Mouse (Mus musculus) granulocyte monocyte progenitor cell, adult 5-6 weeks (primary cell): ENCODE results near the gene Med27. TPM values are rescaled to one million over a fixed set of nuclear protein-coding genes. Genes with fewer than 3 reads are reported as not detected.

Experiments used
- ATAC-seq: replicated peaks from 2 replicates; pipeline ENCODE4 v1.8.0; 2016; ENCODE audit warnings: mild to moderate bottlenecking, moderate TSS enrichment, inconsistent platforms; ENCODE audit not compliant: poor library complexity, severe bottlenecking
- total RNA-seq, 2 experiments: library from RNA; stranded (forward) in 1 of 2; stranded (reverse) in 1 of 2; fragments of 200-712, 200-1000 nt in 1 of 2; fragments of >200 nt in 1 of 2; fragmentation: Nextera tagmentation in 1 of 2; gene quantifications; 2 replicates each; pipeline ENCODE4 v1.2.3; 2014 to 2017

Gene Med27
- total RNA-seq, 2 experiments from 2014 or later = 8.9 to 24.9 TPM

DNA sequence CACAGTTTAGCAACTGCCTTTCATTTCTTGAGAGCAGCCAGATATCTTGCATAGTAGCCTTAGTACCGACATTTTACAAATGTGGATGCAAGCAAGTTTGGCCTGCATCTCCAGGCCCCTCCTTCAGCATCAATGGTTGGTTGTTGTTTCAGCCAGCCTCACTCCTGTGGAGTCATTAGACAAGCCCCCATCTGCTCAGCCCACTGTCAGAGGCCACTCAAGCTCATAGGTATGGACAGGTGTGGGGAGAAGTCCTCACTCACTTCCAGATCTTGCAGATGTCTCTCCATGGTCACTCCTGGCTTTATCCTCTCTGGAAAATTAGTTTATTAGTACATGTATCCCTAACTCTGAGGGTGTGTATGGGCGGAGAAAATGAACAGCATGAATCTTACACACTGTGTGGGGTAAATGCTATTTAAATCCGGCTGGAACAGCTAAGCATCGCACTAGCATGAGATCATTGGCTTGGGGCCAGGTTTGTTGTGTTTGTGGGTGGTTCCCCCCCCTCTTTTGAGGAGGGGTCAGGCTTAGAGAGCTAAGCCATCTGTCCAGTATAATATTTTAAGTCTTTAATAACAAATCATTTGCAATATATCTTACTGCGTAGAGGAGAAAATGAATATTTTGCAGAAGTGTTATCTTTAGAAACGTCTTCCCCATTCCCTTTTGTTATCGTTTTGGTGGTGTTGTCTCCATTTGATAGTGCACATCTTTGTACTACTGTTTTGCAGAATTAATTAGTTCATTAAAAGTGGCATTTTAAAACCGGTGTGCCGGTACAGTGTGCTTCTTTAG is 118.4 kb downstream of the Med27 start:
- no peak for ATAC-seq

DNA sequence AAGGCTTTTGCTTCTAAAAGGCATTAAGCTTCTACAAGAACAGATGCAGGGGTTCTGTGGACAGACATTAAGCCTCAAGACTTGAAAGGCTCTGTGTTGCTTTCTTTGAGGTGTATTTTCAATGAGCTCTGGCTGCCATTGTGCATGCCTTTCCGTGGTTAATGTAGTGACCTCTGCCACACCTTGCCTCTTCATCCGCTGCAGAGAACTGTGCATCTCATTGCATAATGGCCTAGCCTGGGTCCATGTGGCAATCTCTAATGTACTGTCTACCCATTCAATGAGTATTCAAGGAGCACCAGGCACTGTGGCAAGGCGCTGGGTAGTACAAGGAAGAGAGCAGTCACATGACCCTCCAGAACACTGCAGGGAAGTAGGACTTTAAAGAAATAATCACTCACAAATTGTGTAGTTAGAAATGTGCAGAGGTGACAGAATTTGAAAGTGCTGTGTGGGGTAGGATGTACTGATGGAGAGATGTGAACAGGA is 119.1 kb downstream of the Med27 start:
- peak; percentile 96 for ATAC-seq

DNA sequence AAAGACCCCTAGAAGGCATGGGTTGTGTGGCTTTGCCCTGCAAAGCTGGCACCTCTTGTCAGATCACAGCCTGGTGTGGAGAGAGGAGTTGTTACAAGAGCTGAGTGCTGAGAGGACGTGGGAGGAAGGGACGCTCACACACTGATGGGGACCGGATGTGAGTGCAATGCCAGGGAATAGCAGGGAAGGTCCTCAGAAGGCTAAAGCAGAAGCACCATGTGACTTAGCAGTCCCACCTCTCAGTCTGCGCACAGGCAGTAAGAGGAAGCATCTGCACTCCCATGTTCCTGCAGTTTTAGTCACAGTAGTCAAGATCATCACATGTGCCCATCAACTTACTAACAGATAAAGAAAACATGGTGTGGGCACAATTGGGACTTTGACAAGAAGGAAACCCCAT is 119.8 kb downstream of the Med27 start:
- peak; percentile 74 for ATAC-seq

DNA sequence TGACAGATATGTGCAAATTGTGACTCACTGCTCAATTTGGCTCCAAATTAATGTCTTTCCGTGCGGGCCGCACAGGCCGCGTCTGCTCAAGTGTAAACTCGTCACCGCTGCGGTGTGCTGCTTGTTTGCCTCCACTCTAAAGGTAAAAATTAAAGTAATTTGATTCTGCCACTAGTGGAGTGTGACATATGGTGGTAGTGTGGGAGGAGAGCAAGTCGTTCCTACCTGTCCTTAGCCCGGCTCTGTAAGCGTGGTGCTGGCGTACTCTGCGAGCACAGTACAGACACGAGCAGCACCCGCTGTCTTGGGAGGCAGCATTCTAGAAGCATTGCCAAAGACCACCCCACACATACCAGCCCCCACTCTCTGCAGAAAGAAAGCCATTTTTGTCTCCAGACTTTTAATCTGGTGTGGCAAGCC is 121.9 kb downstream of the Med27 start:
- ATAC-seq = no peak

DNA sequence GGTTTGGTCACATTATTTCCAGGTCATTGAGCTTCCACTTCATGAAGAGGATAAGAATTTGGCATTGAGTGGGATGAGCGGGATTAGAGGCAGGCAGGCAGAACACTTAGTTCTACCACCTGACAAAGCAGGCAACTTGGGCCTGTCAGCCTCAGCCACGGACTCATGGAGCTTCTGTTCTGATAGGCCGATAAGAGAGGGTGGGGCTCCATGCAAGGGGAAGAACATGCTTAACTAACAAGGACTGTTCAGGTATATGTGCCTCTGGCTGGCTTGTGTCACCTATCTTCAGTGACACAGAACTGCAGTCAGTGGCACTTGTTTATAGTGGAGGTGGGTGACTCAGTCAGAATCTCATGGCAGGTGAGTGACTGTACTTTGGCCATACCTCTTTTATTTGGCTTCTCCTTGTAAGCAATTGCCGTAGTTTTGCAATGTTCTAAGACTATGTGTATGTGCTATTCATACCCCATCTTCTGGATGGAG is 126.4 kb downstream of the Med27 start:
- no peak for ATAC-seq

DNA sequence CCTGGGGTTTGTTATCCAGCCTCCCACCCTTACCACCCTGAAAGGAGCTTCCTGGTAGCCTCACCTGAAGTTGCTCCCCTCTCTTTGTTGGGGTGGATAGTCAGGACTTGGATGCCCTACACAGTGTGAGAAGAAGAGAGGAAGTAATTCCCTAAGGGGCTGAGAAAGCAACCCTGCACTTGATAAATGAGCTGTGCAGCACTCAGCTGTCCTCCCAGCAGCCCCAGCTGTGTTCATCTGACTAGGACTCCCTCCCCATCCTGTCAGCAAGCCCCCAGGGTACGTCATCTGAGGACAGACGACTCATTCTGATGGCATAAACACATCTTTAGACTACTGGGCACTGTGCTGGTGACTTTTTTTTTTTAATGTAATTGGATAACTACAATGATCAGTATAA is 127.3 kb downstream of the Med27 start:
- no peak for ATAC-seq

DNA sequence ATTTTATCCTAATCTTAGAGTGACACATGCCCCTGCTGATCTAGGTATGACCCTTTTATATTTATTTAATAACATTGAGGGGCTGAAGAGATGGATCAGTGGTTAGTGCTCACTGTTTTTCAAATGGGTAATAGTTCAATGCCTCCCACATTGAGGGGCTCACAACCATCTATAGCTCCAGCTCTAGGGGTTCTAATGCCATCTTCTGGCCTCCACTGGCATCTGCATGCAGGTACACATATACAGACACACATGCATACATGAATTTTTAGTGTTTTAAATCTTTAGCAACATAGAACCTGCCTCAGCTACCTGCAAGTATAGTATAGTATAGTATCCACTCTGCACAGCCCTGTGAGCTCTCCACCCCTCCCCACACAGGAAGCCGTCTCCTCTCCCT is 130.1 kb downstream of the Med27 start:
- no peak for ATAC-seq

DNA sequence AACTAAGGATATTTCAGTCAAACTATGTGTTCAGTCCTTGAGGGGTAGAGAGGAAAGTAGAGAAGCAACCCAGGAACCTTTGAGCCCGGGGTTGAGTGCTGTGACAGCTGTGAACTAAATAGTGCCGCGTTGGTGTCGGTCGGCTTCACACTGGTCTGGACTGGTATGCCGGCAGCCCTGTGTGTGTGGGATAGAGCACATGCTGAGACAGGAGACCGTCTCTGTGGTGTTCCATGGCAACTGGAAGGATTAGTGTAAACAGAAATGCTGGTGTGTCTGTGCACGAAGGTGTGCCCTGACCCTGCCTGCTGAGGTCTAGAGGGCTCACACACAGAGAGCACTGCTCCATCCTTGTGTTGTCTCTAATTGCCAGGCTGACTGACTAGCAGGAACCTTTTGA is 135.2 kb downstream of the Med27 start:
- no peak for ATAC-seq

DNA sequence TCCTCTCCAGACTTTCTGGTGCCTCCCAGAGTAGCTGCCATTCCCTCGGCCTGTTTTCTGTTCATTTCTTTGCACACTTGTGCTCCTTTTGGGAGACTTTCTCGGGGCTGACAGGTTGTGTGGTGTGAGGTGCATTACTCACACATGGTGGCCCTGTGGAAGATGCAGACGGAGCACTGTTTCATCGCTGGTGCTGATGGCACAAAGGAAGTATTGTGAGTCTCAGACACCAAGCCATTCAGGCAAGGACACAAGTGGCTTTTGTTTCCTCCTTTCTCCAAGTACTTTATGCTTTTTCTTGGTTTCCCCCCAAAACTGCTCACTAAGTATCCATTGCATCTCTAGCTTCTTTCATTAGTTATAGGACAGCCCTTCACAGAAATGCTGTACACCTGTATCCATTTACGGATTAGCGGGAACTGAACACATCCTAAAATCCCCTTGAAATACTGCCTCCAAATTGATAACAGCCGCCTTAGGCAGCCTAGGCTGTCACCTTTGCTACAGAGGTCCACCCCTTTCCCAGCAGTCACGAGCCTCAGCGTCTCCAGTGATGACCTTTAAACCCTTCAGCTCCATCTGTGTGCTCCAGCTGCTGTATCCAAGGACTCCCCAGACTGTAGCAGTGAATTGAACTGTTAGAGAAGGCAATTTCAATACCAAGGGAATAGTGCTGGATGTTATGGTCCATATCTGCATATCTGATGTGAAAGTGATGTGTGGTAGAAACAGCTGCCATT is 136.5 kb downstream of the Med27 start:
- no peak for ATAC-seq

DNA sequence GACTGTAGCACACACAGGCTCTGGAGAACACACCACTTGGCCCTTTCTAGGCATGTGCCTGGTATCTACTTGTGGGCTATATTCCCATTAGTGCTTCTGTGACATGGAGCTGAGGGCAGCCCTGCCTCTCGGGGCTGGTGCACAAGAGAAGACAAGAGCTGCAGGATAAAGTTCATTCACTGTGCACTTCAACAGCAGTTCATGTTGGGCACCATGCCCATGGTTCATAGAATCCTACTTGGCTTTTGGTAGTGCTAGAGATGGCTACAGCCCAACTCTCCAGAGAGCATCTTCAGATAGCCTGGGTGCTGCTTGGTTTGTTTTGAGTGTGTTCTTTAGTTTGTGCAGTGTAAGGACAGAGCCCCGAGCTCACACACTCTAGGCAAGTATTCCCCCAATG is 138.9 kb downstream of the Med27 start:
- no peak for ATAC-seq

DNA sequence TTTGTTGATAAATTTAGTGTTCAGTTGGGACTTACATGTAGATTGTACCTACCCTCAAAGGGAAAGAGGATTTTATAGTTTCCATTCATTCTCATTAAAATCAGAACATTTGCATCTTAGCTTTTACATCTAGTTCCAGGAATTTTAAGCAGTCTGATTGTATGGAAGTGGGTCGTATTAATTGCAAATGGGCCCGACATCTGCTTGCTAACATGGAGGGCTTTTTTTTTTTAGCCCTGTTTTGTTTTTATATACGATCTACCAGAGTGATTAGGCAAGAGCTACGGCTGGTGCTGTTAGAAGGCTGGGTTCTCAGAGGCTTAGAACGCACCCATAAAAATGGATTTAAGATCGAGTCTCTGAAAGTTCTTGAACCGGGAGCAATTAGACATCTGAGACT is 139.9 kb downstream of the Med27 start:
- no peak for ATAC-seq

DNA sequence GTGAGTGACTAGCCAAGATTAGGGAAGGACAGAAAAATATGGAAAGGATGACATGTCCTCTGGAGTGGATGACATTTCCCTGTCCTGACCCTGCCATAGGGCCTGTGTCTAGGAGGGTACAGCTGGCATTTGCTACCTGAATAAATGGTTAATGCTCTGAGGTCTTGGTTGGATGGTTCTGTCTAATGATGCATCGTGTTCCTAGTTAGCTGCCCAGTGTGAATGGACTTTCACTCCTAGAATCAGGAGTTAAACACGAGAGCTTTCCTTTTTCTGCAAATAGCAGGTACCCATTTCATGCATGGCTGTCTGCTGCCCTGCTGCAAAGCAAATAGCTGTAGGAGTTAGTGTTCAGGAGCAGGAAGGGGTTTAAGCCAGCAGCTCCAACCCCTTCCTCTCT is 141.0 kb downstream of the Med27 start:
- ATAC-seq = no peak

DNA sequence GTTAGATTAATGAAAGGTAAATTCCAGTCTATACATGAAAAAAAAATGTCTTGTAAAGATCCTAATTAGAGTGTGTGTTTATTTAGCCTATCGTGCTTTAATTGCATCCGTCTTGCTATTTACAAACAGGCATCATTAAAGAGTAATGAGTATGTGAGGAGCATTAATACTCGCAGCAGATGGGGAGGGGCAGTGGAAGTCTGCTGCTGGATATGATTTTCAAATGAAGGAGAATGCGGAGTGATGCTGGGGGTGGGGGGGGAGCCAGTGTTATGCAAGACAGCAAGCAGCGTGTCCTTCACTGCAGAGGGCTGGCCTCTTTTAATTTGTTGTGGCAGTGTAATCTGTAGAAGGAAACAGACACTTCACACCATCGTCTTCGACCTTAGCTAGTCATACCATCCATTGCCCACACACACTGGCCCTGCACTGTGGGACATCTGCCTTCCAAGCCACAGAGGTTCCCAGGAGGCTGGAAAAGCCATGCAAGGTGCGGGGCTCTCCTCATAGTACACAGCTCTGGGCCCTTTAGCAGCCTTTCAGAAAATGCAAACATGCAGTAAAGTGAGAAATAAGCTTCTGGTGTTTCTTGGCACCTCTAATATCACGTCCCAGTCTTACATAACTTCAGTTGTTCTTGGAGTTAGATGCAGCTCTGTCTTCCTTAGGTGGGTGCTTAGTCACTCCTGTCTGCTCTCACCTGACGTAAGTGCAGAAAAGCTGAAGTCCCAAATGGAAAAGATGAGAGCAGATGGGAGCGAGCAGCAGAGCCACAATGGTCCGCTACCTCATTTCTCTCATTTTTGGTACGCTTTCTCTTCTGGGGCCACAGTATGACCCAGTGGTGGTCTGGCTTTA is 142.0 kb downstream of the Med27 start:
- no peak for ATAC-seq

DNA sequence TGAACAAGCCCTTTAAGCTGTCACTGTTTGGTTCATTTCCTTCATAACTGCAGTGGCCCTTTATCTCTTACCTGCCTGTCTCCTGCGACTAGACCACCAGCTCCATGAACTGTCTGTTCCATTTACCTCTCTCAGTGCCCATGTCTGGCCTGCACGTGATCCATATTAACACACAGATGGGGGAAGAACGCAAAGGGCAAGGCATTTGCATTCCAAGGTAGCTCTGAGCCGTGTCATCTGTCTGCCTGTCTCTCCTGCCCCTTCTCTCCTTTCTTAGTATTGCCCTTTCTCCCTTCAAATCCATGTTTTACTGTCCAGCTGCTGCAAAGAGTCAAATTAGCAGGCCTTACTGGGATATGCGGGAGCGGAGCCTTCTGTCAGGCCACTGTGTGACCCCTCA is 145.0 kb downstream of the Med27 start:
- no peak for ATAC-seq

DNA sequence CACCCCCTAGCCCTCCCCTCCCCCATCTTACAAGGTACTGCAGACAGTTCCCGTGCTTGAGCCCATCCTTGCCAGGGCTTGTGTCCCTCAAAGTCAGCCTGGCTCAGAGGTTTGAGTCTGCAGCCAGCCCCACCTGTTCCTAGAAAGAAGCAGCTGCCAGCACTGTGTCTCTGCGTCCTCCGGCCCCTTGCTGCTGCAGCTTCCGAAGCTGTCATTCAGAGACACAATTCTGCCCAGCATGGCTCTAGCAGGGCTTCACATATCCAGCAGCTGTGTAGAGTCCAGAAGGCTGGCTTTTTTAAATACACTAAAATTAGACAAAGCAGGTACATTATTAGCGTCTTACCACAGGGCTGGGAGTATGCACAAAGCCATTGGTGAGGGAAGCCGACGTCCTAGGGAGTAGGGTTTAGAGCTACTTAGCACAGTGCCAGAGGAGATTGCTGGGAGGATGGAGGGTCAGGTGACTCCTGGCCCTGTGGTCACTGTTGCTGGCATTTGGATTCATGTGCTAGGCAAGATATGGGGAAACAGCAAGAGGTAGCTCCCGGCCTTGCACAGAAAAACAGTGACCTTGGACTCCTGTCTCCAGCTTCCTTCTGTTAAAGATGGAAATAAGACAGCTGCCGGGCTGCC is 146.9 kb downstream of the Med27 start:
- ATAC-seq = no peak

DNA sequence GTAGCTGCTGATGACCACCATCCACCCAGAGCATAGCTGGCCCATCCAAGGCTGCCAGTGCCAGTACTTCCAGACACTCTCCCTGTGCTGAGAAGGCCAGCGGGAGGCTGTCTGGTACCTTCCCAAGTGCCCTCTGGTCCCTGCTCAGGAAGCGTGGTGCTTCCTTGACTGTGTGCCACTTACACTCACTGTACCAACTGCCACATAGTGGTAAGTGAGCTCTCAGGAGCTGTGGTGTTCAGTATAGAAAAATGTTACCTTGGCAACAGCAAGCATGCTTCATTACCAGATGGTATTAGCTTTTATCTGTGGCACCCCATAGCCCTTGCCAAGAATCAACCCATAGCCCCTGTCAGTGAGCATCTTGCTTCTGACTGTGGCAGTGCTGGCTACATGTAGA is 148.7 kb downstream of the Med27 start:
- no peak for ATAC-seq

DNA sequence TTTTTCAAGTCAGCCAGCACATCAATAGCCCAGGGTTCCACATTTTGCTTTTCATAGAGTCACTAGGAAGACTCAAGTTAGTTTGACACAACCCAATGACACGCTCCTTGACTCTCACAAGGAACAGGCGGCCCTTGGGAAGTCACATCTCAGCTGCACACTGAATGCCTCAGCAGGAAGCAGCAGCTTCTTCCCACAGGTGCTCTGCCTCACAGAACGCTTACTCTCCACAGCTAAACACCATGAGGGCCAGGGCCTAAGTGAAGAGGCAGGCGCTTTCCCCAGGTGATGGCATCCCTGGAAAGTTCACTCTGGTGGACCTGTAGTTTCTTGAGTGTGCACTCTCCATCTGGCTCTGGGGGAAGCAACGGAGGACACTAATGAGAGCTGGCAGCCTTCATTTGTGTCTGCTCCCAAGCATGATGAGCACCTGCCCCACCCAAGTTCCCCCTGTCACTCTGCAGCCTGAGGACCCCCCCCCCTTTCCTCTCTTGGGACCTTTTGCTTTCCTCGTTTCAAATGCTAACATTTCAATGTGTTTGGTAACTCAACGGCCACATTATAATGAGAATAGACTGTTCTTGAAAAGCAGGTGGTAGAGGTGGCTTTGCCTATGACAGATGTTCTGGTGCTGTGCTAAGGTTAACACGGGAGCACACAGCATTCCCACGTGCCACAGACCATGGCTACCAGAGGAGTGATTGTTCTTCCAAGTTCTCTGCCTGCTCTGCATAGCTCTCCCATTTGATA is 154.2 kb downstream of the Med27 start:
- ATAC-seq = no peak

DNA sequence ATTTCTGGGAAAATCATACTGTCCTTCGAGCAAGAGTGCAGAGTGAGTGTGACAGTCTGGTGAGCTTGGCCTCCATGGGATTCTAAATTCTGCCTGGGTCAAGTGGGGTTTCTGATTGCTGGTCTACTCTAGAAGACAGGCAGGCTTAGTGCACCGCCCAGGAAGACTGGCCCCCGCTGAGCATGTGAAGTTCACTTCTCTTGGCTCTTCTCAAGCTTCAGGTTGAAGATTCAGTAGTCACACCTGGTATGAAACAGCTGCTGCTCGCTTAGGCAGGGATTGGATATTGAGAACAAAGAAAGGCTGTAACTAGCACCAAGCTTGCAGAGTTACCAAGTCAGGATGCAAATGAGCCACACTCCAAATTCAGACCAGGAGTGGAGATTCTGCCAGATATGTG is 154.8 kb downstream of the Med27 start:
- ATAC-seq = no peak

DNA sequence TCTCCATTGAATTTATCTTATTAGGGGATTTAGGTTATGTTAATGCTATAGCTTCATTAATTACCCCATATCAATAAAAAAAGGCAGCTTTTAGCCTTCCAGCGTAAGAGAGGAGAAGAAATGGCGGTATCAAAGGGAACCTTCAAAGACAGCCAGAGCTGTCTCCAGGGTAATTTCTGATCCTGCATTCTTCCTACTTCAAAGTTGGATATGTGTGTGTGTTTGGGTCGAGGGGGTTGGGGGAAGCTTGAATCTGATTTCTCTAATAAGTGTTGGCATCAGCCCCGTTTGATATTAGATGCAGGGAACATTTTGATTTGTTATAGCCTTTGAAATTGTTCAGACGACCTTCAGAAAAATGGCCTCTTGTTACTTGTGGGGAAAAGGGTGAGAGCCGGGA is 158.2 kb downstream of the Med27 start:
- no peak for ATAC-seq

DNA sequence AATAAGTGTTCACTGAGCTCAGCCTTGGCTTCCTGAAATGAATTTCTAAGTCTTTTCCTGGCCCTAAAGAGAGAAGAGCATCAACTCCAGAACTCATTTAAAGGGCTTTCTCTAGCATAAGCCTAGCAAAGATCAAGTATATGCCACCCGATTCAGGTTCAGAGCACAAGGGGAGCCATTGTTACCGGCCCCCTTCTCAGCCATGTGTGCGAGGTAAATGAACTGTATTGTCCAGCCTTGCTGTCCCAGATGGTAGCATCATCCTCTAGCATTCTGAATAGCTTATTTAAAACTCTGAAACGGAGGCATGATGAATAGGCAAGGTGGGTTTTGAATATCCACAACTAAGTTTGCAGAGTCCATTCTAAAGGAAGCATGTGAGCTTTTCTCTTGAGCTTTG is 159.8 kb downstream of the Med27 start:
- ATAC-seq = no peak
